Mouse (Mus musculus): ENCODE data around the gene Pik3ca.

Pik3ca gene

GRCm38 (mm10) chr3:32397461-32398174, at the start of gene Pik3ca:
Pik3ca (plus strand) TSS chr3:32397671.
- DNase-seq (ENCODE audit: low spot score) = peak; percentile 67

DNA sequence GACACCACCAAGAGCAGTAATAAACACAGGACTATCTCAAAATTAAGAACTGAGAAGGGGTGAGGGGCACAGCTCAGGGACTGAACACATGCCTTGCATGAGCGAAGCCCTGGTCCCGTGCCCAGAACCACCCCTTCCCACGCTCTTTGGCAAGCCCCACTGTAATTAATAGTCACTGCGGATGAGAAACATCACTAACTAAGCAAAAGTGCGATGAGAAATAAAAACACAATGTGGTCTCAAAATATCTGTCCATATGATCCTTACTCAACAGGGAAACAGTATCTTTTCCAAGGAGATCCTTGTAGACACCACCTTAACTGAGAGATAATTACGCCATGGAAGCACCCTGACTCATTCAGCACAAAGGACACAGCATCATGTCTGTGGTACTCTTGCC, 49.6 kb upstream of the Pik3ca start:
- no peak for DNase-seq (ENCODE audit: low spot score)

GRCm38 (mm10) chr3:32361221-32361620, 36.2 kb upstream of the Pik3ca start:
- no peak for DNase-seq (ENCODE audit: low spot score)

DNA sequence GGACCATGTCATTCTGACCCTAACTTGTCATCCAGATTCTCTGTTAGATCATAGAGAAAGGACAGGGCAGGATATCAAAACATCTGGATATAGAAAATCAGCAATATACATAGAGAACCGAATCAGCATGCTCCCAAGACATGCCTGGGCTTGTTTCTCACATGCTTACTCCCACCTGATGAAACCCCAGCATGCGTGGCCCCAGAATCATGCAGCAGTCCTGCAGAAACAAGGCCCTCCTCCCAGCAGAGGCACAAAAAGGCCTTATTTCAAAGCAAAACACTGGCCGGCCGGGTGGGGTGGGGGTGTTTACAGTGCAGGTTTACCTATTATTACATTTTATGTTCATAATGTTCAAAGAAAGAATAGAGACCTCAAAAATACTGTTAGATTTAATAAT, 33.3 kb upstream of the Pik3ca start:
- no peak for DNase-seq (ENCODE audit: low spot score)

GRCm38 (mm10) chr3:32364841-32365545, 32.5 kb upstream of the Pik3ca start:
- peak; percentile 66 for DNase-seq (ENCODE audit: low spot score)

GRCm38 (mm10) chr3:32365546-32366245, 31.8 kb upstream of the Pik3ca start, which contains the start of gene Zmat3:
Zmat3 (minus strand) TSS chr3:32366014.
- peak; percentile 79 for DNase-seq (ENCODE audit: low spot score)

GRCm38 (mm10) chr3:32366246-32366734, 31.2 kb upstream of the Pik3ca start:
- peak; percentile 23 for DNase-seq (ENCODE audit: low spot score)

- DNase-seq (ENCODE audit: low spot score) = no peak
Observed at GRCm38 (mm10) chr3:32367516-32367915, 30.0 kb upstream of the Pik3ca start.

GRCm38 (mm10) chr3:32371957-32372356, 25.5 kb upstream of the Pik3ca start:
- no peak for DNase-seq (ENCODE audit: low spot score)

DNA sequence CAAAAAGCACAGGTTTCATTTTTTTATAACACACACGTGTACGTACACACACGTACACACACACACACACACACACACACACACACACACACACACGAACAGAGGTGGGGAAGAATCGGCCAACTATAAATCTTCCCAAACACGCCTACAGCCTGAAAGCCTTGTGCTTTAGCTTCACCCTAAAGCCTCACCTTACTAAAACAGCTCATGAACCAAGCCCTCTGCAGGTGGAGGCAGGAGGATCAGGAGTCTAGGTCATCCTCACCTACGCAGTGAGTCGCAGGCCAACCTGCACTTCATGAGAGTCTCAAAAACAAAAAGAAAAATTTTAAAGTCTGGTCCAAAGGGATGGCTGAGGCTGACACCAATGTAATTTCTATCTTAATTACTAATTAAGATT, 25.0 kb upstream of the Pik3ca start:
- DNase-seq (ENCODE audit: low spot score) = no peak

DNA sequence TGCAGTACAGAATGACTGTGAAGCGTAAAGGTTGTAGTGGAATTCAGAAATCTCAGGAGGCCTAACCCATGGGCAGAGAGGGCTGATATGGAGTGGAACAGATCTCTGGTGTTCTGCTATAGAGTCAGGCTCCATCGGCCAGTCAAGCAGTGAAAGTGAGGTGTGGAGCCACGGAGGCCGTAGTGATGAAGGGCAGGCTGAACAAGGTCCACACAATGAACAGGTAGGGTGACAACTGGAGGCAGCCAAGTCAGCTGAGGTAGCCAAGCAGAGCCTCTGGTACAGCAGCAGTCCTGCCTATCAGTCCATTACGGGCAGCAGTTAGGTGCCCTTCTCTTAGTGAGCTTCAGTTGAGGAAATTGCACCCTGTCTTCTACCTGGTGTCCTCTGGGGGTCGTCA, 24.2 kb upstream of the Pik3ca start:
- DNase-seq (ENCODE audit: low spot score) = no peak

- DNase-seq (ENCODE audit: low spot score) = no peak
Observed at GRCm38 (mm10) chr3:32379891-32380290, 17.6 kb upstream of the Pik3ca start.

DNA sequence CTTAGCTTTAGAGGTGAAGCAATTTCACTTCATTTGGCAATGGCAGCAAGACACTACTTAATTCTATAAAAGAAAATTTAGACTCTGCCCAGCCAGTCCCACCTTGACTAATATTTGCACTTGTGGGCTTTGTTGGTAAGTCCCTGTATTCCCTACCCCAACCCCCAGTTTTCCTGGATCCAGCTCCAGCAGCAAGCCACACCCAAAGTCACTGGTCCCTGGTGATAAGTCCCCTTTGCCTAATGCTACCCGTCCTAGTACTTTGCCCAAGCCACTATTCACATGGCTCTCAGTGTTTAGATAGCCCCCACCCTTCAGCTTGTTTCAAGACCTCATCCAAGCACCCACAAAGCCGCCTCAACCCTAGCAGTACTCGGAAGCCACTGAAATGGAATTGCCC, 15.9 kb upstream of the Pik3ca start:
- no peak for DNase-seq (ENCODE audit: low spot score)

- no peak for DNase-seq (ENCODE audit: low spot score)
Observed at GRCm38 (mm10) chr3:32392841-32393240, 4.6 kb upstream of the Pik3ca start.

DNA sequence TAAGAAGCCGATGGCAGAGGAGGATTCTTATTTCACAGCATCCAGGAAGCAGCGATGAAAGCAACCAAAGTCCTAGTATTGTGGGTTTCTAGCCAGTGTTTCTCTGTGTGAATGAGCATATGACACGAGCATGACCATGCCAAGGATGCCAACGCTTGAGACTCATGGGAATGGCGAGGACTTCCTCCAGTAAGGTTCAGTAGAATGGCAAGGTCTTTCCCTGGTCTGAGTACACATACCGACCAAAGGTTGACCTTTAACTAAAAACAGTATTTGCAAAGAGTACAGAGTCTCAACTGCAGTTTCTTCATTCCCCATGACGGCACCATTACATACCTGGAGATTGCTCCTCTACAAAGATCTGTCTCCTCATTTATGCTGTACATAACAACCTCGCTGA, 3.5 kb upstream of the Pik3ca start:
- no peak for DNase-seq (ENCODE audit: low spot score)

DNA sequence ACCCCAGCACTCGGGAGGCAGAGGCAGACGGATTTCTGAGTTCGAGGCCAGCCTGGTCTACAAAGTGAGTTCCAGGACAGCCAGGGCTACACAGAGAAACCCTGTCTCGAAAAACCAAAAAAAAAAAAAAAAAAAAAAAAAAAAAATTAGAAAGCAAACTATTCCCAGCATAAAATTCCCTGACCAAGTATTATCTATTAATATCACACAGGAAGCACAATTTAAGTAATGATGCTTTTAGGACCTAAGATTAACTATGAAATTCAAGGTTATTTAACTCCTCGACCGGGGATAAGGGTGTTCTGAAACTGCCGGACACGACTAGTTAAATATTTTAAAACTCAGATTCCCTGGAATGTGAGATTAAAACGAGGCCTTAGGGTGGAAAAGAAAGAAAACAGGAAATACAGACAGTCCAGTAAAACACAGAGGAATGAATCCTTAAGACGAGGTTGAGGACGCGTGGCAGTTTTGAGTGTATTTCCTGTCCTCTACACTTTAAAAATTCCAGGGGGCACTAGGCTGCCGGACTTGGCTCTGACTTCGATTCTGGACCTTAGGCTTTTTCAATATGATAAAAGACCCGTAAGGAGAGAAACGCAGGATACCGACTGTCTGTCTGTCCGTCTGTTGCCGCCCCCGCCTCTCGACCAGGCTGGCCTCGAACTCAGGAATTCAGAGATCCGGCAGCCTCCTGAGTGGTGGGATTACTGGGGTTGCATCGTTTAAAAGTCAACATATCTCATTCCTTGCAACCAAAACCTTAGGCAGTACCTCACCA, 1.5 kb upstream of the Pik3ca start:
- DNase-seq (ENCODE audit: low spot score) = peak; percentile 39

GRCm38 (mm10) chr3:32396794-32397460, 544 bp upstream of the Pik3ca start:
- DNase-seq (ENCODE audit: low spot score) = peak; percentile 99

DNA sequence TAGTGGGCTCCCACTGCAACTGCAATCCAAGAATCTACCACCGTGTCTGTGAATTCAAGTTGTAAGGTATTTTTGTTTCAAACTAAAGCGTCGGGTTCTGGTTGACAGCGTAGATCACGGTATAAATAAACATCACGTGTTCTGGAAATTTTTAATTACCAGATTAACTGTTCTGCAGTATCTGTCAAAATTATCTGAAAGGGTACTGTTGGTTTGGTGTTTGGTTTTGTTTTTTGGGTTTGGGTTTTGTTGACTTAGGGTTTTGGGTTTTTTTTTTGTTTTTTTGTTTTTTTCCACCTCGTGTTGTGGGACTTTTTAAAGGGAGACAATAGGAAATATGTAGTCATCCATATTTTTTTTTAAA, 686 bp downstream of the Pik3ca start:
- no peak for DNase-seq (ENCODE audit: low spot score)

DNA sequence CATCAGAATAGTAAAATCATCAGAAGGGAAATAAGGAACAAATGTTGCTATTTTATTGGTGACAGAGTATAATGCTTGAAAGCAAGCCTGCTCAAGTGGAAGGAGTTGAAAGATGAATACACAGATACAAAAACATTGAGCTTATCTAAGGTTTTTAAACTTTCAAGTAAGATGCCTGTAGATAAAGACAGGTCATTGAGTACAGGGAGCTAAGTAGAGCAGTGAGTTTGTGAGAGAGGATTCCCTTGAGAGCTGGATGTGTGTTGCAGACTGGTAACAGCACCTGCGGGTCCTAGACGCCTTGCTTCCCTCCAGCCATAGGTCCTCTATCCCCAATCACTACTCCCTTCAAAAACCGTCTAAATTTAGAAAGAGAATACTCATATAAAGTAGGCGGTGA, 1.2 kb downstream of the Pik3ca start:
- DNase-seq (ENCODE audit: low spot score) = no peak

- no peak for DNase-seq (ENCODE audit: low spot score)
Observed at GRCm38 (mm10) chr3:32399381-32399780, 1.9 kb downstream of the Pik3ca start.

DNA sequence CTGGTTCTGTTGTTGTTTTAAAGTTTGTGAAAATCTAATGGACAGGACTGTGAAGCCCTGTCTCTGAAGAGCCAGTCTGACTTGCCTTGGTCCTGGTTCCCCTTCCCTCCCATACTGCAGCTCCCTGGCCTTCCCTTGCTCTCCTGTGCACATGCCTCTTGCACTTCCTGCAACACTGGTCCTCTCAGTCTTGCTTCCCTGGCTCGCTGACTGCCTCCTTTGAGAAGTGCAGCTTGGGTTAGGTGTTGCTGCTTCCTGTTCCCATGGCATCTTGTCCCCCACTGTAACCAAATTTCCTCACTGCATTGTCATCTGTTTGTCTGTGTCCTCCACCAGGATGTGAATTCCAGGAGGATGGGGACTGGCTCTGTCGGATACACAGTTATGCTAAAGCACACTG, 2.5 kb downstream of the Pik3ca start:
- no peak for DNase-seq (ENCODE audit: low spot score)

- no peak for DNase-seq (ENCODE audit: low spot score)
Observed at GRCm38 (mm10) chr3:32401591-32401990, 4.1 kb downstream of the Pik3ca start.
